Mouse (Mus musculus): ENCODE measurements around the gene Snx6.

GRCm38 (mm10) chr12:54828043-54828442 lies 32.5 kb upstream of the Snx6 start:
- no peak for TF ChIP-seq EP300 (IDR thresholded peaks at IDR 0.05; ENCODE audit: low read length)
- no peak for TF ChIP-seq ZC3H11A (IDR thresholded peaks at IDR 0.05; ENCODE audit: low read depth, low read length)
- no peak for TF ChIP-seq UBTF (IDR thresholded peaks at IDR 0.05; ENCODE audit: low read depth, low read length)
